Mouse (Mus musculus) liver, embryonic 11.5 days (tissue): Measurements from ENCODE around the gene Parp1. TPM values are rescaled to one million over a fixed set of nuclear protein-coding genes. Genes with fewer than 3 reads are reported as not detected.
"Not testable (repeated sequence)": the region's sequence is repeated elsewhere in the genome, so short reads cannot be mapped to it uniquely, and the experiment has no call there.

Experiments used
- ATAC-seq: fragments of 200-750 bp; cut with Nextera tagmentation; replicated peaks from 2 replicates; pipeline ENCODE4 v1.8.0; 2017; ENCODE audit warnings: moderate number of reproducible peaks, mild to moderate bottlenecking, moderate TSS enrichment, moderate library complexity; ENCODE audit not compliant: low FRiP score
- DNase-seq: peaks from one replicate; pipeline ENCODE4 v3.0.0-alpha.2; 2017; ENCODE audit warnings: low spot score
- H3K27ac ChIP-seq: fragments of 300-500 bp; sonication (generic); 2 replicates; pipeline ENCODE4 v1.5.1; 2014; ENCODE audit warnings: mild to moderate bottlenecking, low read depth, low read length, control low read depth
- H3K27me3 ChIP-seq: fragments of 300-500 bp; sonication (generic); replicated peaks from 2 replicates; pipeline ENCODE4 v1.6.1; 2014; ENCODE audit warnings: low read length, mixed read lengths; ENCODE audit not compliant: control insufficient read depth, insufficient read depth
- H3K36me3 ChIP-seq: fragments of 300-500 bp; sonication (generic); 2 replicates; pipeline ENCODE4 v1.6.1; 2014; ENCODE audit warnings: mild to moderate bottlenecking, low read length, moderate library complexity, mixed read lengths; ENCODE audit not compliant: control insufficient read depth, insufficient read depth
- H3K4me1 ChIP-seq: fragments of 300-500 bp; sonication (generic); replicated peaks from 2 replicates; pipeline ENCODE4 v1.6.1; 2014; ENCODE audit warnings: low read length, mixed read lengths; ENCODE audit not compliant: control insufficient read depth, insufficient read depth
- H3K4me2 ChIP-seq: fragments of 300-500 bp; sonication (generic); 2 replicates; pipeline ENCODE4 v1.6.1; 2014; ENCODE audit warnings: mild to moderate bottlenecking, control low read depth, moderate library complexity
- H3K4me3 ChIP-seq: fragments of 300-500 bp; sonication (generic); 2 replicates; pipeline ENCODE4 v1.5.1; 2014; ENCODE audit warnings: low read depth, low read length, control low read depth
- H3K9ac ChIP-seq: fragments of 300-500 bp; sonication (generic); 2 replicates; pipeline ENCODE4 v1.6.1; 2014; ENCODE audit warnings: low read depth, low read length, control low read depth
- H3K9me3 ChIP-seq: fragments of 300-500 bp; sonication (generic); 2 replicates; pipeline ENCODE4 v1.6.1; 2016; ENCODE audit warnings: low read length, inconsistent platforms, mixed read lengths; ENCODE audit not compliant: control insufficient read depth
- WGBS: fragments of 180-500 bp; shearing (Covaris S2); extraction: QIAGEN DNeasy Blood & Tissue Kit; methylation state at CpG from one replicate; pipeline ENCODE4 v1.1.7; 2014; 5-methylcytosine and 5-hydroxymethylcytosine counted together
- microRNA-seq: library from miRNA; unstranded; fragments of <30 nt; microRNA quantifications from one replicate; pipeline ENCODE4, GENCODE M21; 2017; ENCODE audit warnings: borderline number of aligned reads
- polyA plus RNA-seq: library from polyadenylated mRNA; unstranded; fragments of >200 nt; fragmentation: Nextera tagmentation; extraction: Ambion mirVana; gene quantifications from 2 replicates; pipeline ENCODE4 v1.2.1, GENCODE M21; 2014

Gene Parp1
- polyA plus RNA-seq, 1 experiment from 2014 or later: 177 TPM

GRCm38 (mm10) chr1:180637796-180638195 is 69.1 kb downstream of the Parp1 start:
- WGBS: 85% methylated on average over 2 of the region's 2 CpGs
- H3K27me3 ChIP-seq, H3K27ac ChIP-seq, H3K36me3 ChIP-seq, H3K9ac ChIP-seq, H3K9me3 ChIP-seq, H3K4me3 ChIP-seq, H3K4me2 ChIP-seq, DNase-seq, ATAC-seq: not testable (repeated sequence)
- H3K4me1 ChIP-seq: peaks cover 19% of the 10 kb centered on the region

GRCm38 (mm10) chr1:180639416-180640401 is 71.0 kb downstream of the Parp1 start:
- Histone ChIP-seq H3K4me2 (peak overlapping the region; percentile 84), H3K36me3 (no peaks in the 10 kb centered on the region), H3K9me3 (no peaks in the 10 kb centered on the region), H3K9ac (peak overlapping the region; percentile 99), H3K27me3 (no peaks in the 10 kb centered on the region), H3K27ac (0 out of 2 replicates have a peak overlapping the region, but pooled peaks have one; percentile 94), H3K4me1 (peaks cover 19% of the 10 kb centered on the region), H3K4me3 (peak overlapping the region; percentile 94)
- 59% methylated on average over 10 of the region's 10 CpGs for WGBS
- DNase-seq (no peak), ATAC-seq (no peak)

- Histone ChIP-seq H3K9me3 (no peaks in the 10 kb centered on the region), H3K36me3 (no peaks in the 10 kb centered on the region), H3K4me3 (peak overlapping the region; percentile 94), H3K9ac (peak overlapping the region; percentile 99), H3K27ac (peak overlapping the region; percentile 94), H3K4me2 (peak overlapping the region; percentile 84), H3K4me1 (peaks cover 19% of the 10 kb centered on the region), H3K27me3 (no peaks in the 10 kb centered on the region)
- ATAC-seq (peak; percentile 60), DNase-seq (peak; percentile 77)
- under 1% methylated on average over 59 of the region's 61 CpGs for WGBS
These were observed 71.9 kb downstream of the Parp1 start for GRCm38 (mm10) chr1:180640605-180641125.

GRCm38 (mm10) chr1:180641137-180641517 is 72.4 kb downstream of the Parp1 start, which contains the start of gene Lin9:
Gene Lin9, plus strand, starts transcription at chr1:180641150.
- H3K27ac ChIP-seq: peak within 1 kb of the TSS; percentile 94
- no peaks in the 10 kb centered on the region for H3K36me3 ChIP-seq
- peak; percentile 95 for DNase-seq
- WGBS: under 1% methylated on average over 43 of the region's 47 CpGs
- peaks cover 19% of the 10 kb centered on the region for H3K4me1 ChIP-seq
- peak within 1 kb of the TSS; percentile 99 for H3K9ac ChIP-seq
- H3K9me3 ChIP-seq: no peaks in the 10 kb centered on the region
- H3K4me3 ChIP-seq: peak within 1 kb of the TSS; percentile 94
- H3K4me2 ChIP-seq: peak within 1 kb of the TSS; percentile 84
- no peaks in the 10 kb centered on the region for H3K27me3 ChIP-seq
- peak; percentile 89 for ATAC-seq

GRCm38 (mm10) chr1:180641518-180642227 is 72.9 kb downstream of the Parp1 start:
- Histone ChIP-seq H3K4me2 (peak overlapping the region; percentile 84), H3K36me3 (no peaks in the 10 kb centered on the region), H3K9me3 (no peaks in the 10 kb centered on the region), H3K4me3 (peak overlapping the region; percentile 94), H3K9ac (peak overlapping the region; percentile 99), H3K27ac (peak overlapping the region; percentile 94), H3K4me1 (peaks cover 21% of the 10 kb centered on the region), H3K27me3 (no peaks in the 10 kb centered on the region)
- ATAC-seq: peak; percentile 48
- DNase-seq: no peak
- 2% methylated on average over 50 of the region's 50 CpGs for WGBS

- Histone ChIP-seq H3K4me2 (peak overlapping the region; percentile 84), H3K27me3 (no peaks in the 10 kb centered on the region), H3K9me3 (no peaks in the 10 kb centered on the region), H3K9ac (peak overlapping the region; percentile 99), H3K36me3 (no peaks in the 10 kb centered on the region), H3K4me3 (peak overlapping the region; percentile 94), H3K27ac (no peak overlapping the region), H3K4me1 (peaks cover 18% of the 10 kb centered on the region)
- DNase-seq (no peak), ATAC-seq (no peak)
- 70% methylated on average over 8 of the region's 8 CpGs for WGBS
These were observed 73.5 kb downstream of the Parp1 start for GRCm38 (mm10) chr1:180642228-180642564.

Small RNAs within 50 kb of the gene (microRNA-seq; reads per million reads assigned to microRNA genes)
- gene Mir6904: 1.8 reads per million

Other genes starting within 250 kb of the Parp1 start
- 4.1 and 4.3 TPM in 2 replicates for gene Itpkb, start 238.4 kb upstream of the Parp1 start, polyA plus RNA-seq
- 0.14 and 0.21 TPM in 2 replicates for gene Stum, start 85.4 kb upstream of the Parp1 start, polyA plus RNA-seq
- gene Lin9, start 72.2 kb downstream of the Parp1 start, polyA plus RNA-seq: 21.3 and 22.2 TPM in 2 replicates
- gene Mixl1, start 128.1 kb downstream of the Parp1 start, polyA plus RNA-seq: 1.8 and 2.0 TPM in 2 replicates
- gene Acbd3, start 157.1 kb downstream of the Parp1 start, polyA plus RNA-seq: 17.5 and 18.4 TPM in 2 replicates
- gene H3f3a, start 245.0 kb downstream of the Parp1 start, polyA plus RNA-seq: 1,897 and 1,996 TPM in 2 replicates